Mouse (Mus musculus): ENCODE data around the gene Sap18.
A peak's percentile ranks its signal among the peaks of the same experiment; 100 is the strongest.

- TF ChIP-seq ELF1 (IDR thresholded peaks at IDR 0.05; ENCODE audit: low read depth, low read length): peak; percentile 91
- TF ChIP-seq EP300 (IDR thresholded peaks at IDR 0.05; ENCODE audit: low read length): no peak
- peak; percentile 72; the same call in 1 of the 2 replicates for TF ChIP-seq ZMIZ1 (IDR thresholded peaks at IDR 0.05; ENCODE audit: low read depth, low read length)
- TF ChIP-seq E2F4 (IDR thresholded peaks at IDR 0.05; ENCODE audit: insufficient replicate concordance, low read depth, low read length): no peak
- no peak for TF ChIP-seq KAT2A (IDR thresholded peaks at IDR 0.05; ENCODE audit: insufficient replicate concordance, low read length)
Observed at GRCm38 (mm10) chr14:57797991-57798931, at the start of gene Sap18.
